Mouse (Mus musculus) olfactory bulb, adult 2 months (tissue): Measurements from ENCODE around the gene Prss2.

Experiments
- CTCF ChIP-seq: fragments of 200-500 bp; IDR thresholded peaks from 2 replicates; pipeline ENCODE4 v1.5.1; 2012; ENCODE audit warnings: low read depth, mild to moderate bottlenecking, low read length, moderate library complexity; ENCODE audit not compliant: insufficient read depth
- POLR2A ChIP-seq: fragments of 200-500 bp; IDR thresholded peaks from 2 replicates; pipeline ENCODE4 v1.6.1; 2012; ENCODE audit warnings: mild to moderate bottlenecking, low read depth, low read length, moderate library complexity; ENCODE audit not compliant: insufficient read depth

- TF ChIP-seq POLR2A (no peak), CTCF (no peak)
Observed at GRCm38 (mm10) chr6:41527402-41527801, 5.8 kb downstream of the Prss2 start.
